Mouse (Mus musculus): ENCODE measurements at regions not wholly inside any gene's neighbourhood (a gene's known extent, or its start where the extent isn't known, plus 50 kb on each side); places are given as distances from the start of the nearest gene placed in this dataset.

GRCm38 (mm10) chr10:17579463-17579862 is 143.6 kb upstream of the Cited2 start:
- no peak for TF ChIP-seq POLR2A (IDR thresholded peaks at IDR 0.05; ENCODE audit: insufficient read depth, low read depth, low read length)
- no peak for TF ChIP-seq EP300 (IDR thresholded peaks at IDR 0.05; ENCODE audit: insufficient read depth, low read depth, low read length)
- TF ChIP-seq CTCF (IDR thresholded peaks at IDR 0.05), result no peak

Data from heart, adult 2 months (tissue).